Mouse (Mus musculus): ENCODE data around the gene Stx7. TPM values are rescaled to one million over a fixed set of nuclear protein-coding genes. Genes with fewer than 3 reads are reported as not detected.
"Not testable (repeated sequence)": the region's sequence is repeated elsewhere in the genome, so short reads cannot be mapped to it uniquely, and the experiment has no call there.

Stx7 gene
- 23.4 and 30.1 TPM in 2 replicates for polyA plus RNA-seq (2015; fragmentation: Nextera tagmentation; extraction: Ambion mirVana)

- H3K4me2 ChIP-seq: peak within 1 kb of the TSS; percentile 80
- H3K9ac ChIP-seq: peak within 1 kb of the TSS; percentile 67
- H3K27ac ChIP-seq (replicated peaks): peak within 1 kb of the TSS; percentile 77
- 0 out of 2 replicates have a peak, but pooled peaks cover 4% of the 10 kb centered on the region for H3K36me3 ChIP-seq (replicated peaks)
- H3K27me3 ChIP-seq: no peaks in the 10 kb centered on the region
- no peaks in the 10 kb centered on the region for H3K9me3 ChIP-seq (replicated peaks)
- H3K4me1 ChIP-seq (replicated peaks): peaks cover 25% of the 10 kb centered on the region
- whole genome bisulfite sequencing (ENCODE audit: insufficient replicate concordance): under 1% methylated on average over 45 of the region's 45 CpGs
- H3K4me3 ChIP-seq (replicated peaks): peak within 1 kb of the TSS; percentile 76
- ATAC-seq (ENCODE audit: insufficient read depth): peak; percentile 93
Observed at GRCm38 (mm10) chr10:24149135-24149781, at the start of gene Stx7. Gene Stx7 (plus strand): TSS chr10:24149302.

GRCm38 (mm10) chr10:24101812-24102211 lies 47.3 kb upstream of the Stx7 start, which contains the start of gene Taar8c:
Gene Taar8c (minus strand): TSS chr10:24101912.
- whole genome bisulfite sequencing (ENCODE audit: insufficient replicate concordance): 46% methylated on average over 1 of the region's 3 CpGs
- H3K4me1 ChIP-seq (replicated peaks); ATAC-seq (ENCODE audit: insufficient read depth); H3K9ac ChIP-seq; H3K4me3 ChIP-seq (replicated peaks); H3K4me2 ChIP-seq; H3K36me3 ChIP-seq (replicated peaks); H3K9me3 ChIP-seq (replicated peaks); H3K27me3 ChIP-seq; H3K27ac ChIP-seq (replicated peaks): not testable (repeated sequence)

- ATAC-seq (ENCODE audit: insufficient read depth): peak; percentile 70
Observed at GRCm38 (mm10) chr10:24103299-24103698, 45.8 kb upstream of the Stx7 start.

GRCm38 (mm10) chr10:24107747-24108146 lies 41.4 kb upstream of the Stx7 start:
- peaks cover 3% of the 10 kb centered on the region; the same call in 1 of the 2 replicates for H3K4me1 ChIP-seq (replicated peaks)
- H3K27ac ChIP-seq (replicated peaks): no peak overlapping the region
- ATAC-seq (ENCODE audit: insufficient read depth): no peak
- no peak overlapping the region for H3K4me2 ChIP-seq
- H3K9me3 ChIP-seq (replicated peaks): no peaks in the 10 kb centered on the region
- no peaks in the 10 kb centered on the region for H3K36me3 ChIP-seq (replicated peaks)
- no peak overlapping the region for H3K4me3 ChIP-seq (replicated peaks)
- WGBS (ENCODE audit: insufficient replicate concordance): 21% methylated on average over 5 of the region's 5 CpGs
- H3K27me3 ChIP-seq: no peaks in the 10 kb centered on the region
- no peak overlapping the region for H3K9ac ChIP-seq

More at GRCm38 (mm10) chr10:24103299-24103698, 45.8 kb upstream of the Stx7 start:
- not testable (repeated sequence) for H3K9ac ChIP-seq; H3K27ac ChIP-seq (replicated peaks); H3K36me3 ChIP-seq (replicated peaks); H3K4me2 ChIP-seq; H3K27me3 ChIP-seq; H3K4me1 ChIP-seq (replicated peaks); H3K9me3 ChIP-seq (replicated peaks); H3K4me3 ChIP-seq (replicated peaks)
- 6% methylated on average over 1 of the region's 1 CpGs for WGBS (ENCODE audit: insufficient replicate concordance)

GRCm38 (mm10) chr10:24108236-24108635 lies 40.9 kb upstream of the Stx7 start:
- H3K36me3 ChIP-seq (replicated peaks): no peaks in the 10 kb centered on the region
- H3K4me3 ChIP-seq (replicated peaks): no peak overlapping the region
- peaks cover 3% of the 10 kb centered on the region; the same call in 1 of the 2 replicates for H3K4me1 ChIP-seq (replicated peaks)
- H3K4me2 ChIP-seq: no peak overlapping the region
- no peak for ATAC-seq (ENCODE audit: insufficient read depth)
- WGBS (ENCODE audit: insufficient replicate concordance): 67% methylated on average over 3 of the region's 3 CpGs
- no peak overlapping the region for H3K27ac ChIP-seq (replicated peaks)
- no peaks in the 10 kb centered on the region for H3K9me3 ChIP-seq (replicated peaks)
- no peak overlapping the region for H3K9ac ChIP-seq
- no peaks in the 10 kb centered on the region for H3K27me3 ChIP-seq

DNA sequence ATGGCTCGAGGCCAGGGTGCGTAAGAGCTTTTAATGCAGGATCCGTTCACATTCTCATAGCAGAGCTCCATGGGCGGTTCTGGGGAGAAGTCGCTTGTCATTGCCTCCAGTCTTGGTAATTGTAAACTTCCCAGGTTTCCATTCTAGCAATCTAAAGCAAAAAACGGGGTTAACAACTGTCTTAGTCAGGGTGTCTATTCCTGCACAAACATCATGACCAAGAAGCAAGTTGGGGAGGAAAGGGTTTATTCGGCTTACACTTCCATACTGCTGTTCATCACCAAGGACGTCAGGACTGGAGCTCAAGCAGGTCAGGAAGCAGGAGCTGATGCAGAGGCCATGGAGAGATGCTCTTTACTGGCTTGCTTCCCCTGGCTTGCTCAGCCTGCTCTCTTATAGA lies 39.7 kb upstream of the Stx7 start, which contains the start of gene Taar9:
Gene Taar9, minus strand, starts transcription at position 101 of the 400 bp plus-strand sequence.
- H3K27ac ChIP-seq (replicated peaks); H3K27me3 ChIP-seq; H3K4me1 ChIP-seq (replicated peaks); H3K36me3 ChIP-seq (replicated peaks); H3K4me2 ChIP-seq; H3K9ac ChIP-seq; H3K4me3 ChIP-seq (replicated peaks); H3K9me3 ChIP-seq (replicated peaks); ATAC-seq (ENCODE audit: insufficient read depth): not testable (repeated sequence)
- 62% methylated on average over 8 of the region's 8 CpGs for WGBS (ENCODE audit: insufficient replicate concordance)

DNA sequence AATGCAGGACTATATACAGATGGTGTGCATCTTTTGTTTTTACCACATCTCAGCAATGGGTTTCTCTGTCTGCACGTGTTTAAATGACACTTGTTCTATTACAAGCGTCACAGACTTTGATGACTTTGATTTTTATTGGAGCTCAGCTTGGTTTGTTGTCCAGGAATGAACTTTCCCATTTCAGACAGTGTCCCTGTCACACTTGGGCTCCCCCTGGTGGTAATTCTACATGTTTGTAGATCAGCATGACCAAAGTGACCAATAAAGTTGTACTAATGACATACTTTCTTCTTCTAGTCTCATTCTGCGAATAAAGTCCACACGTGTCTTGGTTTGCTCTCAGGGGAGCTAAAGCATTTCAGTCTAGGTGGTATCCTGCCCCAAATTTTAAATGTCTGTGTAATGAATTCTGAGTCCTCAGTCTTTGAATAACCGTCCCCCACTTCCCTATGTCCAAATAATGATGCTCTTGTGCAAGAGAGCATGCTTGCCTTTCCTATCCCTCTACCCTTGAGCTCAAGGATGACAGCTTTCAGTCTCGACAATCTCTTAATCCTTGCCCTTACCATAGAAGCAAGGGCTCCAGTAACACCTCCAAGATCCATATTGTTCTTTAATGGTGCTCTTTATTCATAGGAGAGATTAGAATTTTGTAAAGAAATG lies 37.9 kb upstream of the Stx7 start:
- ATAC-seq (ENCODE audit: insufficient read depth): no peak
- H3K9me3 ChIP-seq (replicated peaks): no peaks in the 10 kb centered on the region
- no peaks in the 10 kb centered on the region for H3K27me3 ChIP-seq
- no peak overlapping the region for H3K9ac ChIP-seq
- H3K4me1 ChIP-seq (replicated peaks): peaks cover 3% of the 10 kb centered on the region; the same call in 1 of the 2 replicates
- H3K4me3 ChIP-seq (replicated peaks): no peak overlapping the region
- no peak overlapping the region for H3K4me2 ChIP-seq
- H3K36me3 ChIP-seq (replicated peaks): no peaks in the 10 kb centered on the region
- no peak overlapping the region for H3K27ac ChIP-seq (replicated peaks)
- 29% methylated on average over 6 of the region's 6 CpGs for WGBS (ENCODE audit: insufficient replicate concordance)

GRCm38 (mm10) chr10:24131451-24132262 lies 17.4 kb upstream of the Stx7 start:
- ATAC-seq (ENCODE audit: insufficient read depth): peak; percentile 43; the same call in 1 of the 2 replicates
- no peaks in the 10 kb centered on the region for H3K36me3 ChIP-seq (replicated peaks)
- H3K4me3 ChIP-seq (replicated peaks): peak overlapping the region; percentile 39
- no peak overlapping the region for H3K9ac ChIP-seq
- no peak overlapping the region for H3K27ac ChIP-seq (replicated peaks)
- H3K4me2 ChIP-seq: peak overlapping the region; percentile 55
- WGBS (ENCODE audit: insufficient replicate concordance): 22% methylated on average over 9 of the region's 9 CpGs
- H3K9me3 ChIP-seq (replicated peaks): no peaks in the 10 kb centered on the region
- no peaks in the 10 kb centered on the region for H3K27me3 ChIP-seq
- H3K4me1 ChIP-seq (replicated peaks): peaks cover 30% of the 10 kb centered on the region

DNA sequence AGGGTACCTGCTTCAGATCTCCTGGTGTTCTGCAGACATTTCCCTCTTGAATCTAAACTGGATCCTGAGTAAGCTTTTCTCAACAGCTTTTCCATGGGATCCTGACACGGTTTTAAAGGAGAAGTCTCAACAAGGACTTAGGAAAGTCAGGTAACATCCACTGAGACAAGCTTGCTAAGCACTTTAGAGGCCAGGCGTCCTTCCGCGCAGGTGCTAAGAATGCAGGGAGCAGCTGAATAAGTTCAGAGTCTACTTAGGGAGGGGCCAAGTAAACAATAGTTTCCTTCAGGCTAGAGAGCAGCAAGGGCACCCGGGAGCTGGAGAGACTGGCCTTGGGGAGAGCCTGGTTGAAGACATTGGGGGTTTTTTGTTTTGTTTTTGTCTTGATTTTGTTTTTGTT lies 16.8 kb upstream of the Stx7 start:
- Histone ChIP-seq H3K27me3 (no peaks in the 10 kb centered on the region), H3K4me1 (replicated peaks) (peaks cover 30% of the 10 kb centered on the region), H3K9me3 (replicated peaks) (no peaks in the 10 kb centered on the region), H3K4me2 (peak overlapping the region; percentile 55; the same call in 1 of the 2 replicates), H3K4me3 (replicated peaks) (no peak overlapping the region), H3K36me3 (replicated peaks) (no peaks in the 10 kb centered on the region), H3K9ac (no peak overlapping the region), H3K27ac (replicated peaks) (no peak overlapping the region)
- ATAC-seq (ENCODE audit: insufficient read depth): no peak
- 44% methylated on average over 5 of the region's 5 CpGs for whole genome bisulfite sequencing (ENCODE audit: insufficient replicate concordance)

DNA sequence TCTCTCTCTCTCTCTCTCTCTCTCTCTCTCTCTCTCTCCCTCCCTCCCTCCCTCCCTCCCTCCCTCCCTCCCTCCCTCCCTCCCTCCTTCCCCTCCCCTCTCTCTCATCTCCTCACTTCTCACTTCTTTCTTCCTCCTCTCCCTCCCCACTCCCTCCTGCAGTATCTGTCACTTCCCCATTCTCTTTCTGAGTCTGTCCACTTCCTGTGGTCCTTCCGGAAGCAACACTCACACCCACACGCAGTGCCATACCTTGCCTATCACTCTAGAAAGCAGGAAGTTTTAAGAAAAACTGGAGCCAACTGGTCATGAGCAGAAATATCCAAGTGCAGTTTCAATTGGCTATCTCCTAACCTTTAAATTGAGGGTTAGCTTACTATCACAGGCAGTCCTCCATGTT lies 16.0 kb upstream of the Stx7 start:
- H3K4me3 ChIP-seq (replicated peaks): no peak overlapping the region
- no peak overlapping the region for H3K9ac ChIP-seq
- 6% methylated on average over 2 of the region's 2 CpGs for WGBS (ENCODE audit: insufficient replicate concordance)
- H3K27ac ChIP-seq (replicated peaks): no peak overlapping the region
- peaks cover 30% of the 10 kb centered on the region for H3K4me1 ChIP-seq (replicated peaks)
- H3K27me3 ChIP-seq: no peaks in the 10 kb centered on the region
- H3K36me3 ChIP-seq (replicated peaks): no peaks in the 10 kb centered on the region
- peak; percentile 56; the same call in 1 of the 2 replicates for ATAC-seq (ENCODE audit: insufficient read depth)
- H3K9me3 ChIP-seq (replicated peaks): no peaks in the 10 kb centered on the region
- H3K4me2 ChIP-seq: no peak overlapping the region
